Mouse (Mus musculus) megakaryocyte, embryonic 14.5 days (primary cell): ENCODE data around the gene Mmp15.

Experiments
- FLI1 ChIP-seq: IDR thresholded peaks from 2 replicates; pipeline ENCODE4 v1.6.1; 2012; ENCODE audit warnings: low read length, inconsistent platforms, mixed read lengths
- GATA1 ChIP-seq: IDR thresholded peaks from 3 replicates; pipeline ENCODE4 v1.6.1; 2012; ENCODE audit warnings: mixed read lengths, low read length, inconsistent platforms, borderline replicate concordance

DNA sequence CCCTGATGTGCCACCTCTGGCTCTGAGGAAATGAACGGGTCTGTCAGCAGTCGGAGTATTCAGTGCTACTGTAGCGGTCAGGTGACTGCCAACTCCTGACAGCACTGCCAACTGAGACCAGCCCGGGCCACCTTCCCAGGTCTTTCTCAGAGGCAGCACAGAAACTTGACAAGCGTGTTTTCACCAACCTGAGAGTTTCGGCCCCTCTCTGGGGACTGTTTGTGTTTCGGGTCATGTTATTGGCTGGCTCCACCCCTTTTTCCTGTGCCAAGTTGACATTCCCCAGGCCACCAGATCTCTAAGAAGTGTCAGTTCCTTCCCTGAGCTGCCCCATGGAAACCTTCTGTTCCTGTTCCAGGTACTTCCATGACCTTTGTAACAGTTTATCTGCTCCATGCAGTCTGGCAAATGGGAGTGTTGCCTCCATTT is 25.8 kb downstream of the Mmp15 start:
- TF ChIP-seq GATA1 (no peak), FLI1 (no peak)
